Mouse (Mus musculus) spleen, adult 2 months (tissue): ENCODE measurements around the gene Grrp1.

Experiments used
- CTCF ChIP-seq: fragments of 200-500 bp; IDR thresholded peaks from 2 replicates; pipeline ENCODE4 v1.5.1; 2011; ENCODE audit warnings: mild to moderate bottlenecking, inconsistent platforms; ENCODE audit not compliant: insufficient read depth, insufficient read length, insufficient replicate concordance; ENCODE audit errors: extremely low read depth
- POLR2A ChIP-seq: fragments of 200-500 bp; IDR thresholded peaks from 2 replicates; pipeline ENCODE4 v1.6.1; 2011; ENCODE audit warnings: low read depth, low read length, inconsistent platforms

DNA sequence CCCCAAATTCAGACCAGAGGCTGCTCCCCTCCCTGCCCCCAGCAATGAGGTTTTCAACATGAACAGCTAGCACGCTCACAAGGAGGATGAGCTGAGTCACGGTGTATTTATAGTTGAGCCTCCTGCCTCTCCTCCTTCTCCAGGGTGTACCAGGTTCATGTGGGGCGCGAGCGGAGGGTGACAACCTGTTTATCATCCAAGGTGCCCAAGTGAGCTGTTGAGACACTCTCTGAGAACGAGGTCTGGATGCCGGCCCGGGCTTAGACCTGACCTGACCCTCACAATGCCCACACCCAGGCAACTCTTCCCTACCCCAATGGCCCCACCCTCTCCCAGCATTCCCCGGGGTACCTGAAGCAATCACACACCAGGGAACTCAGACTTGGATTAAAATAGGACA is 46.4 kb upstream of the Grrp1 start:
- TF ChIP-seq POLR2A: no peak
- no peak for TF ChIP-seq CTCF
